Mouse (Mus musculus) stomach, postnatal 0 days (tissue): ENCODE results near the gene Prr23a1.

Experiments used
- CTCF ChIP-seq: IDR thresholded peaks from 2 replicates; pipeline ENCODE4 v1.5.1; 2016; ENCODE audit warnings: antibody characterized with exemption, low read depth, mild to moderate bottlenecking, moderate library complexity
- EP300 ChIP-seq: optimal IDR thresholded peaks from 2 replicates; pipeline ENCODE3; 2016; ENCODE audit warnings: antibody characterized with exemption

DNA sequence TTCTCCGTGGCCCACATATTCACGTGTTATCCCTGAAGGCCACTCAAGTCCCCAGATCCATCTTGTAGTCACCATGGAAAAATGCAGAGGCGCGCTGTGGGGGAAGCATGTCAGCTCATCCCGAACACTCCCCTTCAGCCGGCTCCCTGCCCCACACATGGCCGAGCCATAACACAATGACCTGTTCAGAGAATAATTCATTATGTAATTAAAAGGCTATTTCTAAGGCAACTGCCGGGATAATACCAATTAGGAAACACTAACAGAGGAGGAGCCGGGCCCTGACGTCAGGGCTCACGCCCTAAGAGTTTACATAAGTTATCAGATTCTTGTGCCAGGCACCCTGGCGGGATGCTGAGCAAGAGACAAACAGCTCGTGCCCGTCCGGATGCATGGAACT, 36.8 kb upstream of the Prr23a1 start:
- TF ChIP-seq CTCF = no peak
- TF ChIP-seq EP300 = no peak
